Mouse (Mus musculus): ENCODE data around the gene Bcr. TPM values are rescaled to one million over a fixed set of nuclear protein-coding genes. Genes with fewer than 3 reads are reported as not detected.
A peak's percentile ranks its signal among the peaks of the same experiment; 100 is the strongest.

Gene Bcr
- total and polyA plus RNA-seq, 2 experiments from 2014 or later, result 11.0 to 59.8 TPM

DNA sequence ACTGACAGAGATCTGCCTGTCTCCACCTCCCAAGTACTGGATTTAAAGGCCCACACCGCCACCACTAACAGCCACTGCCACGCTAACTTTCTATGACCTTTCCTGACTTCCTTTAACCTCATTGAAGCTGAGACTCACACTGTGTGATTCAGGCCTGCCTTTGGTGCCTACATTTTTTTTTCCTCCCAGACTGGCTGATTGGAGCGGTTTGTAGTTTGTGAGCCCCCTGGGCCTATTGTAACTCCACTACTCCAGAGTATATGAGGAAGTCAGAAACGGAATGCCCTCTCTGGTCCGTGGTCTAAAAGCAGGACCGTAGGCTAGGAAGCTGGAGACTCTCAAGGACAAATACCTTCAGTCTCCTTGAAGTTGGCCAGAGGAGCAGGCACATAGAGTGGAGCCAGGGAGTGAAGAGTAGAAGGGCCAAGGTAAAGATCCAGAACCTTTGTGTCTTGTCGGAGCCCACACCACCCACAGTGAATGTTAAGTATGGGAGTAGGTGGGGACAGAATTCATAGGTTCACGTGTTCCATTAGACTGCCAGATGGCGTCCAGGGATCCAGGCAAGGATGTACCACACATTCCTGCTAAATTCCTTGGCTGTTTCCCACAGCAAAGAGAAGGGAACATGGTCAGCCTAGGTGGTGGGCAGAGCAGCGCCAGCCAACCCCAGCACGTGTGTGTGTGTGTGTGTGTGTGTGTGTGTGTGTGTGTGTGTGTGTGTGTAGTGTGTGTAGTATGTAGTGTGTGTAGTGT lies 51.2 kb downstream of the Bcr start:
- Histone ChIP-seq H3K9me3 (ENCODE audit: low read length) (no peaks in the 10 kb centered on the region), H3K4me2 (ENCODE audit: low read depth, low read length, poor library complexity, severe bottlenecking) (no peak overlapping the region), H3K27ac (ENCODE audit: low read depth, low read length) (no peak overlapping the region), H3K4me1 (ENCODE audit: insufficient read depth, low read length) (peaks cover 7% of the 10 kb centered on the region; the same call in 1 of the 2 replicates), H3K27me3 (ENCODE audit: insufficient read depth, low read length) (no peaks in the 10 kb centered on the region), H3K36me3 (ENCODE audit: insufficient read depth, low read length) (no peaks in the 10 kb centered on the region), H3K9ac (replicated peaks; ENCODE audit: low read length, poor library complexity, severe bottlenecking) (no peak overlapping the region), H3K4me3 (ENCODE audit: low read depth, low read length) (no peak overlapping the region)
- ATAC-seq (ENCODE audit: low FRiP score), result no peak
- no peak for TF ChIP-seq CTCF (IDR thresholded peaks at IDR 0.05)
- no peak for DNase-seq (ENCODE audit: low spot score)
- WGBS, result 75% methylated on average over 11 of the region's 11 CpGs

DNA sequence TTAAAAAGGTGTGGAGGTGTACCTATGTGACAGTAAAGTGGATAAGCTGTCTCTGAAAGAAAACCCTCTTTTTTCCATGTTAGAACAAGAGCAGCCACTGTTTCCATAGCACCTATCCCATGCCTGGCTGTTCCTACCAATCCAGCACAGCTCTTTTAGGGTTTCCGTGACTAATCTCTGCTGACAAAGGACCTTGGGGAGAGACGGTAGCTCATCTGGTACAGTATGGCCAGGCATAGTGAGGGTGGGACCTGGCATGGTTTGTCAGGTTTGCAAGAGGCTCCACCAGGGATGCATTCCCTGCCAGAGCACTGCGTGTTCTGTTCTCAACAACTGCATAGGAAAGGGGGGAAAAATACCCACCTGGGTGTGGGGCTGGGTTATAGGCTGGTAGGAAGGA lies 52.0 kb downstream of the Bcr start:
- DNase-seq (ENCODE audit: low spot score) (peak; percentile 13), ATAC-seq (ENCODE audit: low FRiP score) (no peak)
- 37% methylated on average over 3 of the region's 3 CpGs for WGBS
- no peaks in the 10 kb centered on the region for H3K36me3 ChIP-seq (ENCODE audit: insufficient read depth, low read length)
- H3K27me3 ChIP-seq (ENCODE audit: insufficient read depth, low read length), result no peaks in the 10 kb centered on the region
- H3K4me3 ChIP-seq (ENCODE audit: low read depth, low read length), result no peak overlapping the region
- H3K4me1 ChIP-seq (ENCODE audit: insufficient read depth, low read length), result no peaks in the 10 kb centered on the region; the same call in 1 of the 2 replicates
- no peak overlapping the region for H3K9ac ChIP-seq (replicated peaks; ENCODE audit: low read length, poor library complexity, severe bottlenecking)
- H3K27ac ChIP-seq (ENCODE audit: low read depth, low read length), result no peak overlapping the region
- no peak for TF ChIP-seq CTCF (IDR thresholded peaks at IDR 0.05)
- no peak overlapping the region for H3K4me2 ChIP-seq (ENCODE audit: low read depth, low read length, poor library complexity, severe bottlenecking)
- H3K9me3 ChIP-seq (ENCODE audit: low read length), result no peaks in the 10 kb centered on the region

DNA sequence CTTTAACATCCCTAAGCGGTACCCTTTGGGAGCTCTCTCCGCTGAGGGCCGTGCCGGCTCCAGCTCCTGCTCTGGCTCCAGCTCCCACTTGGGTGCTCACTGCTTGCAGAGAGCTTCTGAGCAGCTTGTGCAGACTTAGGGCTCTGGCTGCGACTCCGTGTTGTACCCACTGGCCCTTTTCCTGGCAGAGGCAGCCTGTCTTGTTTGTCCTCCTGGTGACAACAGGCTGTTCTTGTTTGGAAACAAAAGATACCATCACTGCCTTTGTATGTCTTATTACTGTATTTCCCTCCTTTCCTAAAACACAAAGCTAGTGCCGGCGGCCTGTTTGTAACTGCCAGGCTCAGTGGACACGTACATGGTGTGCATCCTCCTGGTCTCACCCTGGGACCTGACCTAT lies 53.2 kb downstream of the Bcr start:
- WGBS, result 63% methylated on average over 9 of the region's 9 CpGs
- TF ChIP-seq CTCF (IDR thresholded peaks at IDR 0.05), result no peak
- Histone ChIP-seq H3K4me2 (ENCODE audit: low read depth, low read length, poor library complexity, severe bottlenecking) (no peak overlapping the region), H3K9ac (replicated peaks; ENCODE audit: low read length, poor library complexity, severe bottlenecking) (no peak overlapping the region), H3K9me3 (ENCODE audit: low read length) (no peaks in the 10 kb centered on the region), H3K4me3 (ENCODE audit: low read depth, low read length) (no peak overlapping the region), H3K27me3 (ENCODE audit: insufficient read depth, low read length) (no peaks in the 10 kb centered on the region), H3K36me3 (ENCODE audit: insufficient read depth, low read length) (no peaks in the 10 kb centered on the region), H3K27ac (ENCODE audit: low read depth, low read length) (no peak overlapping the region), H3K4me1 (ENCODE audit: insufficient read depth, low read length) (no peaks in the 10 kb centered on the region; the same call in 1 of the 2 replicates)
- DNase-seq (ENCODE audit: low spot score) (no peak), ATAC-seq (ENCODE audit: low FRiP score) (no peak)

DNA sequence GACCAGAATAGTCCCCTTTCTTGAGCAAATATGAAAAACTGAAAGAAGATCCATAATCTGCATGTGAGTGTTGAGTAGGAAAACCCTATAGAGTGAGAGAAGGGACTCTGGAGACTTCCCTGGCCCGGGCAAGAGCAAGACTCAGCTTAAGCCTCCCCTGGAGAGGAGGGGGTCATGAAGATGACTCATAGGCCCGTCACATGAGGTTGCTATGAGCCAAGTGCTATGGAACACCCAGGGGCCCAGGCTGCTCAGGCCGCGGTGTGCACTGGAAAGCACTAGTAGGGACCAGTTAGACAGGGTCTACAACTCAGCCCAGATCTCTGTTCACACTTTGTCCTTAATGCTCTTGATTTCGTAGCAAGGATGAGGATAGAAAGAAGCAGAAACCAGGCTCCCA lies 54.8 kb downstream of the Bcr start:
- Histone ChIP-seq H3K9me3 (ENCODE audit: low read length) (no peaks in the 10 kb centered on the region), H3K4me3 (ENCODE audit: low read depth, low read length) (no peak overlapping the region), H3K9ac (replicated peaks; ENCODE audit: low read length, poor library complexity, severe bottlenecking) (no peak overlapping the region), H3K27ac (ENCODE audit: low read depth, low read length) (no peak overlapping the region), H3K4me2 (ENCODE audit: low read depth, low read length, poor library complexity, severe bottlenecking) (no peak overlapping the region), H3K27me3 (ENCODE audit: insufficient read depth, low read length) (no peaks in the 10 kb centered on the region), H3K36me3 (ENCODE audit: insufficient read depth, low read length) (no peaks in the 10 kb centered on the region), H3K4me1 (ENCODE audit: insufficient read depth, low read length) (no peaks in the 10 kb centered on the region; the same call in 1 of the 2 replicates)
- ATAC-seq (ENCODE audit: low FRiP score), result no peak
- DNase-seq (ENCODE audit: low spot score), result no peak
- 75% methylated on average over 5 of the region's 5 CpGs for WGBS
- no peak for TF ChIP-seq CTCF (IDR thresholded peaks at IDR 0.05)

DNA sequence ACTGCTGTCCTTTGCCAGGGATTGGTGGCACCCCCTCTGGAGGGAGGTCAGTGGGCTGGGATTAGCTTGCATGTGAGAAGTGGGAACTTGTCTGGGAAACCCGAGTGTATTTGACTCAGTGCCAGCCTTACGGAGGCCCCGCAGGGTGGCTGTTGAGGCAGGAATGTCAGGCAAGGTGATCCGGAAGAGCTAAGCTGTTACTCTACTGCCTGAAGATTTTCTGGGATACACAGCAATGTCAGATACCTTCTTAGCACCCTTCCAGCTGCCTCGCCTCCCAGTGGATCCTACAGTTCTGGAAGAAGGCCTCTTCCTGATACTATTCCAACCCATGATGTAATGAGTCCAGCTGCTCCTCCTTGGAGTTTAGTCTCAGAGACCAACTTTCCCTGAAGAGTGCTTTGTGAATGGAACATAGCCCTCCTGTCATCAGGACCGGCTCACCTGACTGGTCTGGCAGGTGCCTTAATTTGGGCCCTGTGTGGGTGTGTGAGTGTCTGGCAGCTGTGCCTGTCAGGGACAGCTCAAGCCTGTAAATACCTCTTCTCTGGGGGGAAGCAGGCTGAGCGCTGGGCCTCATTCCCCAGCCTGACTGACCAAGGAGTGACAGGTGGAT lies 56.6 kb downstream of the Bcr start:
- Histone ChIP-seq H3K27ac (ENCODE audit: low read depth, low read length) (no peak overlapping the region), H3K27me3 (ENCODE audit: insufficient read depth, low read length) (no peaks in the 10 kb centered on the region), H3K4me2 (ENCODE audit: low read depth, low read length, poor library complexity, severe bottlenecking) (no peak overlapping the region), H3K4me3 (ENCODE audit: low read depth, low read length) (no peak overlapping the region), H3K36me3 (ENCODE audit: insufficient read depth, low read length) (no peaks in the 10 kb centered on the region), H3K9ac (replicated peaks; ENCODE audit: low read length, poor library complexity, severe bottlenecking) (no peak overlapping the region), H3K9me3 (ENCODE audit: low read length) (no peaks in the 10 kb centered on the region), H3K4me1 (ENCODE audit: insufficient read depth, low read length) (peaks cover 5% of the 10 kb centered on the region; the same call in 1 of the 2 replicates)
- no peak for TF ChIP-seq CTCF (IDR thresholded peaks at IDR 0.05)
- no peak for ATAC-seq (ENCODE audit: low FRiP score)
- DNase-seq (ENCODE audit: low spot score), result no peak
- 72% methylated on average over 7 of the region's 7 CpGs for WGBS

DNA sequence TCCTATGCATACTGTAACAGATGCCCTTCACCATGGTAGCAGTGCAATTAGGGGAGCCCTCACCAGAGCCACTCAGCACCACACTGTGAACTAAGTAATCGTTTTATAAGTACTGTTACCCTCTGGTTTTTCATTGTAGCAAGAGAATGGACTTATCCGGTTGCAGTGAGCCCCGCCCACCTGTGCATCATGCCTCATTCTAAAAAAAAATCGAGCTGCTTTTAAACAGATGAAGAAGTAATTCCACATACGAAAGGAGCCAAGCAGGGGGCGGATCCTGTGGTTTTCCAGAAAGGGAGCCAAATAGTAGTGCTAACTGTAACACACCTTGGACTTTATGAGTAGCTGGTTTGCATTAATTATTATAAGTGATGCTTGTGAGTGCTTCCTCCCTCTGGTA lies 58.1 kb downstream of the Bcr start:
- no peak for TF ChIP-seq CTCF (IDR thresholded peaks at IDR 0.05)
- H3K36me3 ChIP-seq (ENCODE audit: insufficient read depth, low read length), result no peaks in the 10 kb centered on the region
- no peaks in the 10 kb centered on the region for H3K27me3 ChIP-seq (ENCODE audit: insufficient read depth, low read length)
- no peak overlapping the region for H3K9ac ChIP-seq (replicated peaks; ENCODE audit: low read length, poor library complexity, severe bottlenecking)
- WGBS, result 83% methylated on average over 6 of the region's 6 CpGs
- DNase-seq (ENCODE audit: low spot score) (no peak), ATAC-seq (ENCODE audit: low FRiP score) (no peak)
- no peaks in the 10 kb centered on the region for H3K9me3 ChIP-seq (ENCODE audit: low read length)
- H3K27ac ChIP-seq (ENCODE audit: low read depth, low read length), result no peak overlapping the region
- H3K4me1 ChIP-seq (ENCODE audit: insufficient read depth, low read length), result peaks cover 5% of the 10 kb centered on the region; the same call in 1 of the 2 replicates
- H3K4me2 ChIP-seq (ENCODE audit: low read depth, low read length, poor library complexity, severe bottlenecking), result no peak overlapping the region
- H3K4me3 ChIP-seq (ENCODE audit: low read depth, low read length), result no peak overlapping the region

All from midbrain, postnatal 0 days (tissue).